Mouse (Mus musculus) gastrocnemius, postnatal 14 days (tissue): Measurements from ENCODE around the gene Dna2. TPM values are rescaled to one million over a fixed set of nuclear protein-coding genes. Genes with fewer than 3 reads are reported as not detected.
"Not testable (repeated sequence)": the region's sequence is repeated elsewhere in the genome, so short reads cannot be mapped to it uniquely, and the experiment has no call there.

ENCODE experiments used
- DNase-seq: peaks from one replicate; pipeline ENCODE4 v3.0.0; 2021; ENCODE audit warnings: mixed read lengths
- intact Hi-C: fragments of 180-260 bp; cut with DNase I; formaldehyde crosslinking; loops from one replicate; pipeline ENCODE4 v1.15.1; 2025; ENCODE audit warnings: low total_unique reads
- long read RNA-seq, 2 experiments: library from polyadenylated mRNA; stranded (forward); transcript quantifications; one replicate each; pipeline ENCODE4 v2.0.0; 2021
- total RNA-seq, 2 experiments: library from RNA; stranded (reverse); gene quantifications; 2 replicates each; pipeline ENCODE4 v1.2.3; 2021

The Dna2 gene
- 1 to 10 TPM in 1 of 2 experiments, under 1 TPM in 1; 0.94 to 1.4 TPM for total RNA-seq
- long read RNA-seq, experiment 1, result 0 reads
- long read RNA-seq, experiment 2, result 0 reads

DNA sequence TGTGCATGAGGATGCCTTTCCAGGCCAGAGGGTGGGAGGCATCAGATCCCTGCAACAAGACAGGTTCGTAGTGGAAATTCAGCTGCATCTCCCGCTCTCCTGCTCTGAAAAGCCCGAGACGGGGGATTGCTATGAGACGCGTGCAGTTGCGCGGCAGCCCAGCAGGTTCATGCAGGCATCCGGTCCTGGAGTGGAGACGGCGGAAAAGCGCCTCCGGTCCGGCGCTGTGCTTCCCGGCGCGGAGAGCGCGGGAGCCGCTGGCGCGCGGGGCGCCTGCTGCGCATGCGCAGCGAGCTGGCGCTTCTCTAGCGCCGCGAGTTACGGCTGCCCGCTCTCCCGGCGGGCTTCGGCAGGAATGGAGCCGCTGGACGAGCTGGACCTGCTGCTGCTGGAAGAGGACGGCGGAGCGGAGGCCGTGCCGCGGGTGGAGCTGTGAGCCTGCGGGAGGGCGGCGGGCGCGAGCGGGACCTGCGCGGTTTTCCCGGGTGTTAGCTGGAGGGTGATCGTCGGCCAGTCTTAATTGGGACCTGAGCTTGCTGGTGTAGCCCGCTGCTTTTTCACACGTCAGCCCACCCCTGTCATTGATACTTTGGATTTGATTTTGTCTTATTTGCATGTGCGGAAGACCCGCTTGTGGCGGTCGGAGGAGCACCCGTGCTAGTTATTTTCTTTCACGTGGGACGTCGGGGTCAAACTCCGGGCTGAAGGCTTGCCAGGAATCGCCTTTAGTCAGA is at the start of gene Dna2:
Gene Dna2 (plus strand): TSS at position 289 of the 734 bp plus-strand sequence.
- DNase-seq, result peak; percentile 72
- intact Hi-C loops, result no loop called here

DNA sequence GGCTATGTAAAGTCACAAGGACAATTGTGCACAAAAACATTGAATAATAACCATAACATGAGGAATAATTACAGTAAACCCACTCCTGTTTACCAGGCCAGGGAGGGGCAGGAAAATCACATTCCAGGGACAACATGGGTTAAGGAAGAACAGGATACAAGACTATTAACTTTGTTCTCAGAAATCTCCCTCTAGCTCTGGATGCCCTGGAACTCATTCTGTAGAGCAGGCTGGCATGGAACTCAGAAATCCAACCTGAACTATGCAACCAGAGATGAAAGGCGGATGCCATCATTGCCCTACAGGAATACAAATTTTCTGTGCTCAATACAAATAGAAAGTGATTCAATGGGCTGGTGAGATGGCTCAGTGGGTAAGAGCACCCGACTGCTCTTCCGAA is 49.4 kb upstream of the Dna2 start:
- intact Hi-C loops, result no loop called here
- no peak for DNase-seq

DNA sequence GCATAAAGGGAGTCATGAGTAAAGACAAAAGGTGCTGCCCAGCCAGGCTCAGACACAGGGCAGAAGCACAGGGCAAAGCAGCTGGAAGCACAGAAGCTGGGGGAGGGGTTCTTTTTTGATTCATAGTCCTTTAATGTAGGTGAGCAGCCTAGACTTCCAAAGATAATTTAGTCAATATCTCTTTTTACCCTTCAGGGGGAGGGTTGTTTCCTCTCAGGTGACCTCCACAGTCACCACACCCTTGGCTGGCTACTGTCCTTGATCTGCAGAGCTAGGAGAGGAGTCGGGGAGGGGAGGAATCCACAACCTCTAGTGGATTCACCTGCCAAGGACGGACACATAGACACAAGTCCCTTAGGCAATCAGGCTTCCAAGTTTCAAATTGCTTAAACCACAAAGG is 48.8 kb upstream of the Dna2 start:
- DNase-seq, result no peak
- intact Hi-C loops, result no loop called here

DNA sequence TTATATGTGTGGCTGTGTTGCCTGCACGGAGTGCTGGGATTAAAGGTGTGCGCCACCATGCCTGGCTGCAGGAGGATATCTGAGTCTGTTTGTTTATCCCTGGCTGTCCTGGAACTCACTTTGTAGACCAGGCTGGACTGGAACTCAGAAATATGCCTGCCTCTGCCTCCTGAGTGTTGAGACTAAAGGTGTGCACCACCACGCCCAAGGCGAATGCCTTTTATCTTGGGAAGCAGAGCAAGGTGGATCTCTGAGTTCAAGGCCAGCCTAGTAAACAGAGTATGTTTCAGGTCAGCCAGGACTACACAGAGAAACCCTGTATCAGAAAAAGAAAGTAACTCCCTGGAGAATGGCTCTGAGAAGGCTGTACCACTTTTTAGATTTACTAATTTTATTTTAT is 46.7 kb upstream of the Dna2 start:
- DNase-seq, result no peak
- intact Hi-C loops, result no loop called here

DNA sequence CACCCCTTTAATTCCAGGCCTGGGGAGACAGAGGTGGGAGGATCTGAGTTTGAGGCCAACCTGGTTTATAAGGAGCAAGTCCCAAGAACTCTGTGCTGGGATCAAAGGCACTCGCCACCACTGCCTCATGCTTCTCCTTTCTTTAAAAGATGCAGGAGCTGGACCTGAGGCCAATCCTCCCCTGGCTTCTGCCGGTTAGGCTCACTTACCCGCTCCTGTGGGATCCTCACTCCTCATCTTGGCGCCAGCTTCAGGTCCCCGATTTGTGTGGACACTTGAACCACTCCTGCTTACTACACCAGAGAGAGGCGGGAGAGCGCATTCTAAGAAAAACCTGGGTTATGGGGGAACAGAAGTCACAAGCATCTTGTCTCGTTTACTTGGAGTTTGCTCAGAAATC is 45.0 kb upstream of the Dna2 start:
- intact Hi-C loops, result no loop called here

DNA sequence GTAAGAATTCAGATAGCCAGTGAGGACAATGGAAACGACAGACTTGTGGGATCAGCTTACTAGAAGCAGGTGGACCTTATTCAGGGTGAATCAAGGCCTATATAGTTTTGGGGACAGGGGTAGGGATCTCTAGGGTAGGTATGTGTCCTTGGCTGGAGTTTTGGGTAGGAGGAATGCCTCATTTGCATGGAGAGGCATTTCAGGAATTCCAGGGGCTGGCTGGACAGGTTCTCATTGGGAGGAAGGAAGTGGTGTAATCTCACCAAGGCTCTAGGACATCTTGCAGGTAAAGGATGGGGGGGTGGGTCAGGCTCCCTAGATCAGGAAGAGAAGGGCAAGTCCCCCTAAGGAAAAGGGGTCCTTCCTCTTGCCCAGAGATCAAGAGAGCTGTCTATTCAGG is 44.0 kb upstream of the Dna2 start:
- no peak for DNase-seq
- intact Hi-C loops, result no loop called here

More for the DNA sequence above, 45.0 kb upstream of the Dna2 start:
- no peak for DNase-seq

DNA sequence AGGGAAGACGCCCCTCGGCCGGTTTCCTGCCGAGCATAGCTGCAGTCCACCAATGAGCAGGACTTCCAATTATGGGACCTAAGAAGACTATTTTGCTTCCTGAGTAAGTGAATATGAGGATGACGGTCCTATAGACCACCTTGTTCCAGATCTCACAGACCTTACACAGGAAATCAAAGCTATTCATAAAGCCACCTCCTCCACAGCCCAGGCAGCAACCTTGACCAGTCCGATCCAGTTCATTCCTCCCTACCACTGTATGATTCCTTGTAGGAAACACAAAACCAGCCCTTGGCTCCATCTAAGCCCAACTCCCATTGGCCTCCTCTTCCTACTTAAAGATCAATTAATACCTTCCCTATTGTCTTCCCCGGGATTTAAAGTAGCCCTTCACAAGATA is 40.5 kb upstream of the Dna2 start:
- intact Hi-C loops, result no loop called here
- no peak for DNase-seq

DNA sequence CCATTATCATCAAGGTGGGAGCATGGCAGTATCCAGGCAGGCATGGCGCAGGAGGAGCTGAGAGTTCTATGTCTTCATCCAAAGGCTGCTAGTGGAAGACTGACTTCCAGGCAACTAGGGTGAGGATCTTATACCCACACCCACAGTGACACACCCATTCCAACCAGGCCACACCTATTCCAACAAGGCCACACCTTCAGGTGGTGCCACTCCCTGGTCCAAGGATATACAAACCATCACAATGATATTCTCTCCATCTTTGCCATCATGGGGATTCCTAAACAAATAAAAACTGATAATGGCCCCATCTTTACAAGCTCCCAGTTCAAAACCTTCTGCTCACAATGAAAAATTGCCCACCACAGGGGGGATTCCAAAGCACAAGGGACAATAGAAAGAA is 37.9 kb upstream of the Dna2 start, which contains the start of gene Tet1:
Gene Tet1 (minus strand): TSS at position 101 of the 400 bp plus-strand sequence.
- DNase-seq, intact Hi-C loops: not testable (repeated sequence)

DNA sequence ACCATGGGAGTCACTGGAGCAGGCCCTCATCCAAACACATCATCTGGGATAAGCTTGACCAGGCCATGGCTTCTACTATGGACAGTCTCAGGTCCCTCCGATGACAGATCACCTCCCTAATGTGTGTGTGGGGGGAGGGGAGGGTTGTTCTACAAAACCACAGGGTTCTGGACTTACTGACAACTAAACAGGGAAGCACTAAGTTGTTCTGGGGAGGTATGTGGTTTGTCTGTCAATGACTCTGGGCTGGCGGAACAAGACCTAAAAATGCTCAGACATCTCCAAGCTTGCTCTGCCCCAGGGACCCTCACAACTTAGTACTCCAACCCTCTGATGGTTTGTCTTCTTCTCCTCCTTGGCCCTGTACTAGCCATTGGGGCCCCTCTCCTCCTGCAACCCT is 35.7 kb upstream of the Dna2 start:
- intact Hi-C loops, result no loop called here

DNA sequence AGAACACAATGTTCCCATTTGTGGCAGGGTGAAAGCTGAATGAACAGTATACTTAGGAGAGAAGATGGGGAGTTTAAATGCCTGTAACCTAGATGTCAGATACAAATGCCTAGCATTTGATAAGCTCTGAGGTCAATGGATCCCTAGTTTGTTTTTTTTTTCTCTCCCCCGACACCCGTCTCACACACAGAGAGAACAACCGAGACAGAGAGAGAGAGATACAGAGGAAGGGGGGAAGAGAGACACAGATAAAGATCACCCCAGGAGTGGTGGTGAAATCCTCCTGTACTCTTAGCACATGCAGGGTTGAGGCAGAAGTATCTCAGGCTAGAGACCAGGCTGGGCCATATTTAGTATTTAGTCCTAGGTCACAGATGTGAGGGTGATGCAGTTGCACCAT is 27.8 kb upstream of the Dna2 start:
- no peak for DNase-seq
- intact Hi-C loops, result no loop called here

More for the DNA sequence above, 35.7 kb upstream of the Dna2 start:
- DNase-seq, result no peak

DNA sequence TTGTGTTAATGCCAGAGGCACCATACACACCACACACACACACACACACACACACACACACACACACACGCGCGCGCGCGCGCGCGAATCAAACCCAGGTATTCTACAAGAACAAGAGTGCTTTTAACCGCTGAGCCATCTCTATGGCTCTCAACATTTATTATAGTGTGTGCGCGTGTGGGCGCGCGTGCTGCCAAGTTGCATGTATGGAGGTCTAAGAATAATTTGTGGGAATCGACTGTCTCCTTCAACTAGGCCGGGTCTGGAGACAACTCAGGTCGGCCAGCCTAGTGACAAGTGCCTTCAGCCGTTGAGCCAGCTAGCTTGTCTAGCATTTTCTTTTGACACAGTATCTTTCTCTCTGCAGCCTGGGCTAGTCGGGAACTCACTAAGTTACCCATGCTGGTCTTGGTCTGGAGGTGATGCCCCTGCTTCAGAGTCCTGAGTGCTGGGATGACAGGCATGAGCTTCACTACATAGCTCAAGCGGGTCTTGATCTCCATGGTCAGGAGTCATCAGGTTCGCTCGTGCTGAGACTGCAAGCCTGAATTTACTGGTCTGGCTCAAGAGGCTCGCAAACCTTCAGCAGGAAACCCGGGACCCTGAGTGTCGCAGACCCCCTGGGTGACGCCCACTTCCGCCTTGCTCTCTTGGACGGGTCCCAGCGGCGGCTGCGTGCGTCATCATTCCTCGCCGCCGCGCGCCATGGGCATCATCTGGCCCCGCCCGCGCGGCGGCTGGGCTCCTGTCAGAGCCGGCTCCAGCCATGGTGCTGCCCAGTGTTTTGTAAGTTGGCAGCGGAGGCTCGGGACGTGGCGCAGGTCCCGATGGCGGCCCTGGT is 26.7 kb upstream of the Dna2 start, which contains the start of gene Slc25a16:
Gene Slc25a16 (plus strand): TSS at position 709 of the 841 bp plus-strand sequence.
- DNase-seq, result peak; percentile 91
- intact Hi-C loops, result loop anchor here (5.0 kb wide), 1 partner anchor 53 kb away; no protein-coding TSS in a partner anchor

DNA sequence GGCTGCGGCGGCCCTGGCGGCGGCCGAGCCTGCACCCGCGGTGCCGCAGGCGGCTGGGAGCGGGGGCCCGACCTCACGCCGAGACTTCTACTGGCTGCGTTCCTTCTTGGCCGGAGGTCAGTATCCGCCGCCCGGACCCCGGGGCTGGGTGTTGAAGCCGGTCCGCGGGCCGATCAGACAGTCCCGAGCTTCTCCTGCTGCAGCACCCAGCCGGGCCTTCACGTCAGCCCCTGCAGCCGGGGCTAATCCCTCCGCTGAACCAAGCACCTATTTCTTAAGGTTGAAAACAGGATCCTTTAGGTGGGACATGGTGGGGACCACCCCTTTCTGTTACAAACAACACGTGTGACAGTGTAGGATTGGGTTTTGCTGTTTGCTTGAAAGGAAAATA is 26.1 kb upstream of the Dna2 start:
- no peak for DNase-seq

DNA sequence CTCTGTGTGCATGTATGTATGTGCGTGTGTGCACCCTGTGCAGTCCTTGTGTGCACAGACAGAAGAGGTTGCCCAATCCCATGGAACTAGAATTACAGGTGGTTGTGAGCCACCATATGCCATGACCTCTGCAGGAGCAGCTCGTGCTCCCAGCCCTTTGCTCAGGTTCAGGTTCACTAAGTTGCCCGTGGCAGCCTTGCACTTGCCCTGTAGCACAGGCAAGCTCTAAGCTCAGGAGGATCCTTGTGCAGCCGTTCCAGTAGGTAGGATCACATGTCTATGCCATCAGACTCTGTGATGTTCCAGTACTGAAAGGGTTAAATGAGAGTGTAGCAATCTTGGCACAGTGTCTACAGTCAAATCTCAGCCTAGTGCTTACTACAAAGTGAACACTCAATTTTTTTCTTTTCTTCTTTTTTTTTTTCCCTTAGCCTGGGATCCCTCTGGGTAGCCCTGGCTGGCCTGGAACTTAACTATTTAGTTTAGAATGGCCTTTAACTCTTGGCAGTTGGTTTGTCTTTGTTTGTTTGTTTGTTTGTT is 22.7 kb upstream of the Dna2 start:
- intact Hi-C loops, result loop anchor here (5.0 kb wide), 1 partner anchor 57 kb away; no protein-coding TSS in a partner anchor
- DNase-seq, result no peak

More for the DNA sequence above, 26.1 kb upstream of the Dna2 start:
- intact Hi-C loops, result loop anchor here (5.0 kb wide), 1 partner anchor 53 kb away; no protein-coding TSS in a partner anchor

DNA sequence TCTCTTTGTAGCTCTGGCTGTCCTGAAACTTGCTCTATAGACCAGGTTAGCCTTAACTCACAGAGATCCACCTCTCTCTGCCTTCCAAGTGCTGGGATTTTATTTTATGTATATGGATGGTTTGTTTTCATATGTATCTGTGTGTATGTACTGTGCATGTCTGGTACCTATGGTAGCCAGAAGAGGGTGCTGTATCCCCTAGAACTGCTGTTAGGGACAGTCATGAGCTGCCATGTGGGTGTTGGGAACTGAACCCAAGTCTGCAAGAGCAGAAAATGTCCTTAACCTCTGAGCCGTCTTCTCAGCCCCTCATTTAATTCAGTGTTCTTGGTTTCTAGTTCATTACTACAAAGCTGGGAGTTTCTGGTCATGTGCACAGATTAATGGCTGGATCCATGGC is 14.4 kb upstream of the Dna2 start:
- intact Hi-C loops, result no loop called here
- no peak for DNase-seq

DNA sequence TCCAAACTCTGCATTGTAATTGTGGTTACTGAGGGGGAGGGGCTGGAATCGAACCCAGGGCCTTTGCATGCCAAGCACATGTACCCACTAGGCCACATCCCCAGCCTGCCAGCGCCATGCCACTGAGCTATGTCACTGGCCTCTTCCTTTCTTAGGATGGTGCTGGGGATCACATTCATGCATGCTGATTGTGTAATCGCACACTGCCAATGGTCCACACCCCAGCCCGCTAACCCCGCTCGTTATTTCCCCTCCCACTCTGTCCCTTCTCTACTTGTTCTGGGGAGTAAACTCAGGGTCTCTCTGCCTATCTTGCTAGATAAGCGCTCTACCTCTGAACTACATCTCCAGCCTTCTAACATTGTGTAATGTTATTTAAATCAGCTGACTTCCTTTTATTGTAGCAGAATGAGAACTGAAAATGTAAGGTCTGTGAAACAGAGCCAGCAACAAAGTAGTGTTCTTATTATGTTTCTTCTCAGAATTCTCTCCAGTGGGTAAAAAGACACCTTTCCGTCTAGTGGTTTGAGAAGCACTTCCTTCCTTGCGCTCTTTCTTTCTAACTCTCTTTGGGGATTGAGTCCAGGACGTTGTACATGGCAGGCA is 1.7 kb upstream of the Dna2 start:
- intact Hi-C loops, result no loop called here
- DNase-seq, result no peak

DNA sequence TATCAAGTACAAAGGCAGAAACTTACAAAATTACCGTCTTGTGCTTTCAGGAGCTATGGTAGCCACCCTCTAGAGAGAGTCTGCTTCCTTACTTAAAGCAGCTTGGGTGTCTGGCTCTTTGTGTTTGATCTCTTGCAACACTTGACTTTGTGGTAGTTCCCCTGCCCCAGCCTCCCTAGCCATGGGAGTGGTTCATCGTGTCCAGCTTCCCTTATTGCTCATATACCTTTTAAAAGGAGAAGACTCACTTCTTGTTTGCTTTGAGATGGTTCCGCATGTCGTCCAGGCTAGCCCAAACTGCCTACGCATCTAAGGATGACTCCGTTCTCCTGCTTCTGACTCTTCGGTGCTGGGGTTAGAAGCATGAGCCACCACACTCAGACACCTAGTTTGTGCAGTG is 1.7 kb downstream of the Dna2 start:
- intact Hi-C loops, result no loop called here
- DNase-seq, result no peak

DNA sequence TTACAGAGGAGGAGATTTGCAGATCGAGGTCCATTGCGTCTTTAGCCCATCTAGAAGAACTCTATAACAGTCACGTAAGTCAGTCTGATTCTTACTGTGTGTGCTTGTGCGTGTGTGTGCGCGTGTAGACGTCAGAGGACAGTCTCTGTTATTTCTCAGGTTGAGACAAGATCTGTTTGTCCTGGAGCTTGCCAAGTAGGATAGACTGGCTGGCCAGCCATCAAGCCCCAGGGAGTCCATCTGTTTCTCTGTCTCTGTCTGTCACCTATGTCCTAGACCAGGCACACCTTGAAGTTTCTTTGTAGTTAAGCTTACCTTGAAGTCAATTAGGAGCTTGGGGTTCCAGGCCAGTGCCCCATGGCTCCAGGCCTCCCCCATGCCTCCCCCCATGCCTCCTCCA is 17.1 kb downstream of the Dna2 start:
- intact Hi-C loops, result no loop called here
- DNase-seq, result no peak

DNA sequence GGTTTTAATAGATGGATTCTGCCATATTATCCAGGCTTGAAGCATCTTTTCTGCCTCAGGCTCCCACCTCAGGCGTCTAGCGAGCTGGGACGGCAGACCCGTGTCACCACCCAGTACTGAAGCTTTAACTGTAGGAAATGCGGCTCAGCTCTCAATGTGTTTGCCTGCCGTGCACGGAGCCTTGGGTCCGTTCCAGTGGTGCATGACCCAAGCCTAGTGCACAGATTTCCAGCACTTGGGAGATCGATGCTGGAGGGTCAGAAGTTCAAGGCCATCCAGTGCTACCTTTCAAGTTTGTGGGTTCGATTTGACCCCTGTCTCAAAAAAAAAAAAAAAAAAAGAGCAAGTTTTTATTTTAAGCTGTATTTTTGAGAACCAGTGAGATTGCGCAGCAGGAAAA is 19.0 kb downstream of the Dna2 start:
- no peak for DNase-seq
- intact Hi-C loops, result no loop called here

DNA sequence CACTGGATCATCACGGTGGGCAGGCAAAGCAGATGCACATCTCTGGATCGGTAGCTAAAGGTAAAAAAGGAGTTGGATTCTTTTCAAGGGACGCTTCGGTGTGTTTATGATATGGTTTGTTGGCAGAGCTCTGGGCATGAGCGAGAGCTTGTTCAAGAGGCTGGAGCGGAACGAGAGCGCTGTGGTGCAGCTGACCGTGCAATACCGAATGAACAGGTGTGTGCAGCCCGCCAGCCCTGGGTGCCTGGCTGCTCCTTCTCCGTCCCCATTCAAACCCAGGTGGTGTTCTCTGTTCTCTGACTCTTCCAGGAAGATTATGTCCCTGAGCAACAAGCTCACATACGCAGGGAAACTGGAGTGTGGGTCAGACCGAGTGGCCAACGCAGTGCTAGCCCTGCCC is 19.5 kb downstream of the Dna2 start:
- no peak for DNase-seq
- intact Hi-C loops, result no loop called here

DNA sequence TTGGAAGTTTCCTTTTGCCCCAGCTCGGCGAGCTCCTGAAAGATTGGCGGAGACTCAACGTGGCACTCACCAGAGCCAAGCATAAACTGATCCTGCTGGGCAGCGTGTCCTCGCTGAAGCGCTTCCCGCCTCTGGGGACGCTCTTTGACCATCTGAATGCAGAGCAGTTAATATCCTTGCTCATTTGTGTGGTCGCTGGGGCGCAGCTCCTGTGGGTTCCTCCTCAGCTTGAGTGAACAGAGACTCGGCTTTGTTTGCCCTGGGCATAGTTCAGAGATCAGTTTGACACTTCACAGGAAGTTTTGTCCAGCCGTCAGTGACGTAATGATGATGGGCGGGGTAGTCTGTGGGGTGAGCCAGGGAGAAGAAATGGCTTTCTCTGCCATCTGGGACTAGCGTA is 25.0 kb downstream of the Dna2 start:
- no peak for DNase-seq
- intact Hi-C loops, result no loop called here
